Mouse (Mus musculus): ENCODE measurements around the gene Slc9c1. TPM values are rescaled to one million over a fixed set of nuclear protein-coding genes. Genes with fewer than 3 reads are reported as not detected.

Gene Slc9c1
- not detected for polyA plus RNA-seq (2015; fragmentation: Illumina TruSeq; extraction: RNeasy Lipid Tissue Mini Kit (QIAGEN cat#74804); ENCODE audit: insufficient read depth, low read depth, low replicate concordance)

GRCm38 (mm10) chr16:45535009-45535408 is at the start of gene Slc9c1:
Gene Slc9c1, plus strand, starts transcription at chr16:45535309.

GRCm38 (mm10) chr16:45492927-45493326 is 42.2 kb upstream of the Slc9c1 start, which contains the start of gene Gm609:
Gene Gm609, minus strand, starts transcription at chr16:45492969.

GRCm38 (mm10) chr16:45531950-45532349 is 3.2 kb upstream of the Slc9c1 start, which contains the start of gene Gm17783:
Gene Gm17783, minus strand, starts transcription at chr16:45532050.

GRCm38 (mm10) chr16:45610267-45610666 is 75.2 kb downstream of the Slc9c1 start, which contains the start of gene Gcsam:
Gene Gcsam, plus strand, starts transcription at chr16:45610380.

GRCm38 (mm10) chr16:45653934-45654332 is 118.8 kb downstream of the Slc9c1 start, which contains the start of gene BC016579:
Gene BC016579, minus strand, starts transcription at chr16:45654068.

Other genes with a start within 250 kb of the Slc9c1 start
- 72.6 TPM for gene Cd200, start 126.3 kb upstream of the Slc9c1 start, polyA plus RNA-seq (2015; fragmentation: Illumina TruSeq; extraction: RNeasy Lipid Tissue Mini Kit (QIAGEN cat#74804); ENCODE audit: insufficient read depth, low read depth, low replicate concordance)
- gene Gm609, start 42.3 kb upstream of the Slc9c1 start, polyA plus RNA-seq (2015; fragmentation: Illumina TruSeq; extraction: RNeasy Lipid Tissue Mini Kit (QIAGEN cat#74804); ENCODE audit: insufficient read depth, low read depth, low replicate concordance): 0.87 TPM
- gene Gm17783, start 3.3 kb upstream of the Slc9c1 start, polyA plus RNA-seq (2015; fragmentation: Illumina TruSeq; extraction: RNeasy Lipid Tissue Mini Kit (QIAGEN cat#74804); ENCODE audit: insufficient read depth, low read depth, low replicate concordance): not detected
- gene Gcsam, start 75.1 kb downstream of the Slc9c1 start, polyA plus RNA-seq (2015; fragmentation: Illumina TruSeq; extraction: RNeasy Lipid Tissue Mini Kit (QIAGEN cat#74804); ENCODE audit: insufficient read depth, low read depth, low replicate concordance): not detected
- gene BC016579, start 118.8 kb downstream of the Slc9c1 start, polyA plus RNA-seq (2015; fragmentation: Illumina TruSeq; extraction: RNeasy Lipid Tissue Mini Kit (QIAGEN cat#74804); ENCODE audit: insufficient read depth, low read depth, low replicate concordance): 0.39 TPM
- not detected for gene Tmprss7, start 158.3 kb downstream of the Slc9c1 start, polyA plus RNA-seq (2015; fragmentation: Illumina TruSeq; extraction: RNeasy Lipid Tissue Mini Kit (QIAGEN cat#74804); ENCODE audit: insufficient read depth, low read depth, low replicate concordance)
- gene Tagln3, start 189.3 kb downstream of the Slc9c1 start, polyA plus RNA-seq (2015; fragmentation: Illumina TruSeq; extraction: RNeasy Lipid Tissue Mini Kit (QIAGEN cat#74804); ENCODE audit: insufficient read depth, low read depth, low replicate concordance): 1.2 TPM
- gene Abhd10, start 207.6 kb downstream of the Slc9c1 start, polyA plus RNA-seq (2015; fragmentation: Illumina TruSeq; extraction: RNeasy Lipid Tissue Mini Kit (QIAGEN cat#74804); ENCODE audit: insufficient read depth, low read depth, low replicate concordance): 1.2 TPM

Data from pancreas, adult 10 weeks (tissue).